Mouse (Mus musculus) MEL (cell line): ENCODE data around the gene Ncam2. TPM values are rescaled to one million over a fixed set of nuclear protein-coding genes. Genes with fewer than 3 reads are reported as not detected.

Source experiments
- DNase-seq: peaks from one replicate; pipeline ENCODE4 v3.0.0; 2011; ENCODE audit warnings: low read depth, low spot score
- H3K27ac ChIP-seq: 2 replicates; pipeline ENCODE4 v1.5.1; 2012; ENCODE audit warnings: low read depth, mild to moderate bottlenecking, control low read depth, low read length, moderate library complexity; ENCODE audit not compliant: control insufficient read depth
- H3K27me3 ChIP-seq, 2 experiments: fragments of 150-350 bp in 1 of 2; sonication (generic) in 1 of 2; 2 replicates each; pipeline ENCODE4 v1.6.1; 2012; ENCODE audit warnings: low read length in 2 of 2, mild to moderate bottlenecking in 2 of 2, improper control_type of control experiment in 1 of 2, moderate library complexity in 1 of 2; ENCODE audit not compliant: insufficient read depth in 2 of 2, control insufficient read depth in 1 of 2
- H3K36me3 ChIP-seq, 2 experiments: 2 replicates each; pipeline ENCODE4 v1.6.1; 2012 to 2014; ENCODE audit warnings: low read length in 2 of 2, improper control_type of control experiment in 1 of 2, inconsistent platforms in 1 of 2, mild to moderate bottlenecking in 1 of 2; ENCODE audit not compliant: insufficient read depth in 2 of 2, control insufficient read depth in 1 of 2
- H3K4me1 ChIP-seq, 2 experiments: fragments of 150-350 bp in 1 of 2; sonication (generic) in 1 of 2; 2 replicates each; pipeline ENCODE4 v1.6.1; 2012; ENCODE audit warnings: low read length in 2 of 2, improper control_type of control experiment in 1 of 2, mild to moderate bottlenecking in 1 of 2; ENCODE audit not compliant: insufficient read depth in 2 of 2, control insufficient read depth in 1 of 2
- H3K4me3 ChIP-seq, 2 experiments: fragments of 150-350 bp in 1 of 2; sonication (generic) in 1 of 2; 2 replicates each; pipeline ENCODE4 v1.5.1; 2012; ENCODE audit warnings: low read depth in 2 of 2, low read length in 2 of 2, mild to moderate bottlenecking in 2 of 2, moderate library complexity in 2 of 2, control low read depth in 1 of 2, improper control_type of control experiment in 1 of 2; ENCODE audit not compliant: control insufficient read depth in 1 of 2, insufficient read depth in 1 of 2
- H3K79me2 ChIP-seq: 2 replicates; pipeline ENCODE4 v1.6.1; 2012; ENCODE audit warnings: mild to moderate bottlenecking, low read length, moderate library complexity; ENCODE audit not compliant: control insufficient read depth, poor library complexity, insufficient read depth
- H3K9ac ChIP-seq: 2 replicates; pipeline ENCODE4 v1.6.1; 2012; ENCODE audit warnings: low read depth, mild to moderate bottlenecking, control low read depth, low read length, moderate library complexity; ENCODE audit not compliant: control insufficient read depth, poor library complexity, severe bottlenecking
- H3K9me3 ChIP-seq: fragments of 150-350 bp; sonication (generic); replicated peaks from 2 replicates; pipeline ENCODE4 v1.6.1; 2012; ENCODE audit warnings: mild to moderate bottlenecking, low read length, improper control_type of control experiment, moderate library complexity; ENCODE audit not compliant: insufficient read depth
- CTCF ChIP-seq, 3 experiments: IDR thresholded peaks in 2 of 3; conservative IDR thresholded peaks in 1 of 3; 2 replicates each; pipeline ENCODE4 v1.5.1; 2011 to 2012; ENCODE audit warnings: low read length in 3 of 3, low read depth in 2 of 3, mild to moderate bottlenecking in 2 of 3, improper control_type of control experiment in 1 of 3, inconsistent platforms in 1 of 3, mixed read lengths in 1 of 3, moderate library complexity in 1 of 3; ENCODE audit not compliant: control insufficient read depth in 1 of 3, insufficient read depth in 1 of 3, poor library complexity in 1 of 3, severe bottlenecking in 1 of 3
- E2F4 ChIP-seq: IDR thresholded peaks from 2 replicates; pipeline ENCODE4 v1.6.1; 2011; ENCODE audit warnings: low read depth, low read length, improper control_type of control experiment, borderline replicate concordance
- ELF1 ChIP-seq: IDR thresholded peaks from 2 replicates; pipeline ENCODE4 v1.6.1; 2014; ENCODE audit warnings: low read depth, mild to moderate bottlenecking, inconsistent platforms, low read length, improper control_type of control experiment, moderate library complexity
- EP300 ChIP-seq, 2 experiments: IDR thresholded peaks; 2 replicates each; pipeline ENCODE4 v1.6.1; 2011; ENCODE audit warnings: improper control_type of control experiment in 2 of 2, low read length in 2 of 2, low read depth in 1 of 2, mild to moderate bottlenecking in 1 of 2
- GABPA ChIP-seq: IDR thresholded peaks from 2 replicates; pipeline ENCODE4 v1.6.1; 2012; ENCODE audit warnings: low read depth, mild to moderate bottlenecking, inconsistent platforms, low read length, improper control_type of control experiment, moderate library complexity
- HCFC1 ChIP-seq: IDR thresholded peaks from 2 replicates; pipeline ENCODE4 v1.6.1; 2012; ENCODE audit warnings: low read depth, mild to moderate bottlenecking, inconsistent platforms, low read length, improper control_type of control experiment, moderate library complexity
- JUND ChIP-seq: IDR thresholded peaks from 2 replicates; pipeline ENCODE4 v1.6.1; 2011; ENCODE audit warnings: low read depth, mild to moderate bottlenecking, improper control_type of control experiment, low read length
- KAT2A ChIP-seq: conservative IDR thresholded peaks from 2 replicates; pipeline ENCODE4 v1.6.1; 2012; ENCODE audit warnings: low read depth, low read length, improper control_type of control experiment, inconsistent platforms
- MAZ ChIP-seq: IDR thresholded peaks from 2 replicates; pipeline ENCODE4 v1.6.1; 2012; ENCODE audit warnings: low read depth, mild to moderate bottlenecking, inconsistent platforms, low read length, improper control_type of control experiment
- MEF2A ChIP-seq: IDR thresholded peaks from 2 replicates; pipeline ENCODE4 v1.6.1; 2014; ENCODE audit warnings: low read depth, mild to moderate bottlenecking, inconsistent platforms, low read length, improper control_type of control experiment; ENCODE audit not compliant: poor library complexity, insufficient replicate concordance, severe bottlenecking; ENCODE audit errors: extremely low read depth
- MXI1 ChIP-seq: IDR thresholded peaks from 2 replicates; pipeline ENCODE4 v1.6.1; 2011; ENCODE audit warnings: mild to moderate bottlenecking, low read depth, low read length, improper control_type of control experiment
- POLR2A ChIP-seq, 2 experiments: IDR thresholded peaks; 2 replicates each; pipeline ENCODE4 v1.6.1; 2011 to 2012; ENCODE audit warnings: low read length in 2 of 2, mild to moderate bottlenecking in 2 of 2, control low read depth in 1 of 2, improper control_type of control experiment in 1 of 2, low read depth in 1 of 2, moderate library complexity in 1 of 2; ENCODE audit not compliant: control insufficient read depth in 1 of 2, insufficient read depth in 1 of 2, poor library complexity in 1 of 2
- POLR2AphosphoS2 ChIP-seq: IDR thresholded peaks from 2 replicates; pipeline ENCODE4 v1.6.1; 2011; ENCODE audit warnings: low read length, improper control_type of control experiment
- RCOR1 ChIP-seq: IDR thresholded peaks from 2 replicates; pipeline ENCODE4 v1.6.1; 2012; ENCODE audit warnings: low read depth, mild to moderate bottlenecking, inconsistent platforms, low read length, improper control_type of control experiment
- SIN3A ChIP-seq: IDR thresholded peaks from 2 replicates; pipeline ENCODE4 v1.6.1; 2012; ENCODE audit warnings: low read length, improper control_type of control experiment, inconsistent platforms
- SMC3 ChIP-seq: IDR thresholded peaks from 2 replicates; pipeline ENCODE4 v1.6.1; 2011; ENCODE audit warnings: low read depth, low read length, improper control_type of control experiment
- TCF12 ChIP-seq: IDR thresholded peaks from 2 replicates; pipeline ENCODE4 v1.6.1; 2014; ENCODE audit warnings: low read depth, mild to moderate bottlenecking, inconsistent platforms, low read length, improper control_type of control experiment, moderate library complexity
- UBTF ChIP-seq: IDR thresholded peaks from 2 replicates; pipeline ENCODE4 v1.6.1; 2012; ENCODE audit warnings: low read depth, mild to moderate bottlenecking, inconsistent platforms, low read length, improper control_type of control experiment, moderate library complexity, borderline replicate concordance; ENCODE audit not compliant: insufficient read depth
- polyA plus RNA-seq, 2 experiments: library from polyadenylated mRNA; stranded (reverse) in 1 of 2; unstranded in 1 of 2; fragments of >175 nt in 1 of 2; fragments of >200 nt in 1 of 2; gene quantifications; 2 replicates each; pipeline versions ENCODE4 v1.2.1 to v1.2.4; 2012; ENCODE audit warnings: low replicate concordance in 2 of 2, low read depth in 1 of 2; ENCODE audit not compliant: insufficient read length in 2 of 2, insufficient read depth in 1 of 2, missing spikeins in 1 of 2
- total RNA-seq: library from RNA; depleted of rRNA; stranded (reverse); fragments of 300-350 nt; gene quantifications from 2 replicates; pipeline ENCODE4 v1.2.3, GENCODE M21; 2012

The Ncam2 gene
- total and polyA plus RNA-seq, 3 experiments: not detected

- H3K9me3 ChIP-seq: no peaks in the 10 kb centered on the region
- no peak for TF ChIP-seq EP300 (IDR thresholded peaks at IDR 0.05; ENCODE audit: low read depth in 1 of 2, low read length in 2 of 2)
- no peak overlapping the region for H3K4me3 ChIP-seq
- no peaks in the 10 kb centered on the region for H3K4me1 ChIP-seq
- no peaks in the 10 kb centered on the region for H3K27me3 ChIP-seq
- no peak overlapping the region for H3K9ac ChIP-seq
- H3K79me2 ChIP-seq: no peaks in the 10 kb centered on the region
- no peak overlapping the region for H3K27ac ChIP-seq
- no peak for DNase-seq
- H3K36me3 ChIP-seq: no peaks in the 10 kb centered on the region
These were observed 234.1 kb downstream of the Ncam2 start for GRCm38 (mm10) chr16:81434559-81434958.

DNA sequence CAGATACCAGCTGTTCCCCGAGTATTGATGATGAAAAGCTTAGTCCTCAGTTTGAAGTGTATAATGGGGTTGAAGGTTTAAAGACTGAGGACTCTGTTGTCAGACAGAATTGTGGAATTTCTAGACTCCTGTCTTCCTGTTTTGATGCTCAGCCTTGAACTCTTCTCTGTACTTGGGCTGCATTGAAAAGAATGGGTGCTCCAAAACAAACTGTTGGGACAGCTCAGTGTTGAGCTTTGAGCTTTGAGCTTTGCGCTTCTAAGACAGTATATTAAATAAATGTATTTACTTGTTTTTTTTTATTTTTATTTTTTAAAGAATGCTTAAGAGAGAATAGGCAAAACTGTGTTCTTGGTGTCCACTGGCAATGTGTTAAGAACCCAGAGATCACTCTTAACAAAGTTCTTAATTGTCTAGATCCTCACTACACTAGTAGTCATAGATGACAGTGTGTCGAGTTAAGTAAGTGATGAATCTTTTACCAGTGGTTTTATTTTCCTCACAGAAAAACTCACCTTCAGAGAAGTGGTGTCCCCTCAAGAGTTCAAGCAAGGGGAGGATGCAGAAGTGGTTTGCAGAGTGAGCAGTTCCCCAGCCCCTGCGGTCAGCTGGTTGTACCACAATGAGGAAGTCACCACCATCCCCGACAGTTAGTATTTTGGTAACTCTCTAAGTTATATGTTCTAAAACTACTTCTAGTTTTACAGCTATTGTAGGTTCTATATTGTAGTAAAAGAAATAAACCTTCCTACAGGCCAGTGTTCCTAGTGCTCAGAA lies 236.8 kb downstream of the Ncam2 start:
- DNase-seq: no peak
- no peak for TF ChIP-seq E2F4
- no peak for TF ChIP-seq POLR2AphosphoS2
- TF ChIP-seq RCOR1: no peak
- no peak for TF ChIP-seq JUND
- no peak for TF ChIP-seq SMC3

DNA sequence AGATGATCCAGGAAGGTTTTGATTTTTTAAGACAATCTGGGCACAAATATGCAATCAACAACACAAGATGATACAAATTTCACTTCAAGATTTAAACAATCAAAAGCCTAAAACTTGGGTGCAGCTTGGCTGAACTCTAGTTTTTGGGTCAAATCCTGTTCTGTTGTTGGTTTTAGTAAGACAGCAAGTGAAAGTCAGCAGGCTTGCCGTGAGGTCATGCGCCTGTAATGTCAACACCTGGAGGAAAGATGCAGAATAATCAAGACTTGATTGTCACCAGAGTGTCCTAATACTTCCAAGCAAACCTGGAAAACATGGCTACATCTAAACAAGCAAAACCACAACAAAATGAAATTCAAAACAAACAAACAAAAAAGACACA lies 237.4 kb downstream of the Ncam2 start:
- Histone ChIP-seq H3K4me3 (no peak overlapping the region), H3K79me2 (no peaks in the 10 kb centered on the region), H3K27me3 (no peaks in the 10 kb centered on the region), H3K4me1 (no peaks in the 10 kb centered on the region), H3K36me3 (no peaks in the 10 kb centered on the region), H3K9me3 (no peaks in the 10 kb centered on the region), H3K27ac (no peak overlapping the region), H3K9ac (no peak overlapping the region)
- DNase-seq: no peak
- no peak for TF ChIP-seq TCF12

More for the DNA sequence above, 236.8 kb downstream of the Ncam2 start:
- no peaks in the 10 kb centered on the region for H3K27me3 ChIP-seq
- H3K9ac ChIP-seq: no peak overlapping the region
- H3K36me3 ChIP-seq: no peaks in the 10 kb centered on the region
- H3K9me3 ChIP-seq: no peaks in the 10 kb centered on the region
- no peak overlapping the region for H3K4me3 ChIP-seq
- H3K4me1 ChIP-seq: no peaks in the 10 kb centered on the region
- no peaks in the 10 kb centered on the region for H3K79me2 ChIP-seq
- H3K27ac ChIP-seq: no peak overlapping the region

DNA sequence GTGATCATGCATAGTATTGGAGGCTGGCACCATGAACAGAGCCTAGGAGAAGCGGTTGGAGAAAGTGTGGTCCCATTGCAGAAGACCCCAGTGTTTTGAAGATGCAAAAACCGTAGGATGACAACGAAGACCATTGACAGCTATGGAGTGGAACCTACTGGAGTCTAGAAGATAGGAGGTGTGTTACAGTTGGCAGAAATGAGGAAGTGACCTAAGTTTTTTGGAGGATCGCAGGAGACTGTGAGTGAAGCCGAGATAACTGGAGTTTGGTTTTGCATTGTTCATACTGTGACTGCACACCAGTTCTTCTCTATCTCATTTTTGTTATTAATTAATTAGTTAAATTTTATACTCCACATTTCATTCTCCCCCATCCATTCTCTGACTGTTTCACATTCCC lies 250.4 kb downstream of the Ncam2 start:
- Histone ChIP-seq H3K36me3 (no peaks in the 10 kb centered on the region), H3K27me3 (no peaks in the 10 kb centered on the region), H3K9me3 (no peaks in the 10 kb centered on the region), H3K4me1 (no peaks in the 10 kb centered on the region), H3K9ac (no peak overlapping the region), H3K79me2 (no peaks in the 10 kb centered on the region), H3K27ac (no peak overlapping the region)
- peak; percentile 6 for DNase-seq
- TF ChIP-seq POLR2A (IDR thresholded peaks at IDR 0.05; ENCODE audit: control insufficient read depth in 1 of 2, insufficient read depth in 1 of 2, low read depth in 1 of 2, low read length in 2 of 2, poor library complexity in 1 of 2) (no peak), KAT2A (no peak), ELF1 (no peak), MAZ (no peak), MXI1 (no peak), UBTF (no peak), SMC3 (no peak), SIN3A (no peak), CTCF (IDR thresholded peaks at IDR 0.05 in 2 of 3, conservative IDR thresholded peaks at IDR 0.05 in 1 of 3; ENCODE audit: control insufficient read depth in 1 of 3, insufficient read depth in 1 of 3, low read depth in 2 of 3, low read length in 3 of 3, poor library complexity in 1 of 3, severe bottlenecking in 1 of 3) (no peak), E2F4 (no peak), MEF2A (no peak), HCFC1 (no peak), GABPA (no peak)
- TF ChIP-seq, all 39 proteins: peak for 0
- no peak overlapping the region for H3K4me3 ChIP-seq
